8 mouse cellular contexts compared by ENCODE assay signal in genomic region chr3:84344725-84345645, GRCm38 (mm10). TPM values are rescaled to one million over a fixed set of nuclear protein-coding genes. Genes with fewer than 3 reads are reported as not detected.
DNase-seq lines count a peak whose midpoint lies in the region; ATAC-seq and TF ChIP-seq lines count a peak whose summit lies in the region.

No protein-coding gene starts in this region.

- peak overlapping the region; percentile 8 for H3K4me3 ChIP-seq in forebrain, embryonic 14.5 days (ENCODE audit: low read depth, low read length)
- H3K4me3 ChIP-seq in liver, embryonic 16.5 days (ENCODE audit: low read depth, low read length): peak overlapping the region; percentile 41
- peak overlapping the region; percentile 24 for H3K4me3 ChIP-seq in neural tube, embryonic 14.5 days (ENCODE audit: low read depth, low read length)
- H3K4me3 ChIP-seq in testis, adult 2 months (ENCODE audit: control insufficient read depth, low read depth, low read length): peak overlapping the region; percentile 70

- no peaks in the 10 kb centered on the region for H3K27me3 ChIP-seq in forebrain, embryonic 14.5 days (replicated peaks; ENCODE audit: control insufficient read depth, insufficient read depth, low read length)
- H3K27me3 ChIP-seq in liver, embryonic 16.5 days (ENCODE audit: control insufficient read depth, insufficient read depth, low read depth, low read length): peaks cover 38% of the 10 kb centered on the region
- no peaks in the 10 kb centered on the region for H3K27me3 ChIP-seq in neural tube, embryonic 14.5 days (ENCODE audit: control insufficient read depth, insufficient read depth, low read length)
- H3K27me3 ChIP-seq in testis, adult 2 months (ENCODE audit: control insufficient read depth, insufficient read depth, low read length): no peaks in the 10 kb centered on the region

- TF ChIP-seq CTCF in testis, adult 2 months (IDR thresholded peaks at IDR 0.05; ENCODE audit: control insufficient read depth, insufficient read depth, insufficient replicate concordance, low read depth, low read length): peak; percentile 69

- peaks cover 4% of the 10 kb centered on the region; the same call in 1 of the 2 replicates for H3K4me1 ChIP-seq in forebrain, embryonic 14.5 days (ENCODE audit: control insufficient read depth, insufficient read depth, low read length)
- H3K4me1 ChIP-seq in liver, embryonic 16.5 days (ENCODE audit: control insufficient read depth, low read depth, low read length): peaks cover 14% of the 10 kb centered on the region
- peaks cover 11% of the 10 kb centered on the region; the same call in 1 of the 2 replicates for H3K4me1 ChIP-seq in neural tube, embryonic 14.5 days (ENCODE audit: control insufficient read depth, insufficient read depth, low read length)
- no peaks in the 10 kb centered on the region for H3K4me1 ChIP-seq in testis, adult 2 months (ENCODE audit: control insufficient read depth, insufficient read depth, low read length)

- intact Hi-C loops in heart, postnatal 14 days (cut with DNase I): loop anchor here (2.0 to 10.0 kb wide), 2 partner anchors 198 to 560 kb away; no protein-coding TSS in a partner anchor

- no peaks in the 10 kb centered on the region for H3K36me3 ChIP-seq in forebrain, embryonic 14.5 days (ENCODE audit: control insufficient read depth, insufficient read depth, low read length)
- no peaks in the 10 kb centered on the region for H3K36me3 ChIP-seq in liver, embryonic 16.5 days (ENCODE audit: control insufficient read depth, insufficient read depth)
- no peaks in the 10 kb centered on the region for H3K36me3 ChIP-seq in neural tube, embryonic 14.5 days (ENCODE audit: control insufficient read depth, insufficient read depth, low read length)
- H3K36me3 ChIP-seq in testis, adult 2 months (ENCODE audit: control insufficient read depth, insufficient read depth, low read length): no peaks in the 10 kb centered on the region

- peak; percentile 82 for DNase-seq in ES-CJ7 (ENCODE audit: low read depth, low spot score)
- peak; percentile 94 for DNase-seq in forebrain, embryonic 14.5 days (ENCODE audit: low spot score)
- peak; percentile 86 to 89 for DNase-seq in heart, postnatal 14 days
- DNase-seq in large intestine, adult 2 months (ENCODE audit: low read depth, low spot score): peak; percentile 53

- H3K4me2 ChIP-seq in forebrain, embryonic 14.5 days (ENCODE audit: low read length): peak overlapping the region; percentile 60
- H3K4me2 ChIP-seq in liver, embryonic 16.5 days (ENCODE audit: low read depth, low read length): peak overlapping the region; percentile 64
- H3K4me2 ChIP-seq in neural tube, embryonic 14.5 days (ENCODE audit: low read depth, low read length): peak overlapping the region; percentile 64

- no peaks in the 10 kb centered on the region for H3K9me3 ChIP-seq in forebrain, embryonic 14.5 days (replicated peaks; ENCODE audit: control insufficient read depth, low read length)
- H3K9me3 ChIP-seq in liver, embryonic 16.5 days (replicated peaks; ENCODE audit: control insufficient read depth, low read length): no peaks in the 10 kb centered on the region
- H3K9me3 ChIP-seq in neural tube, embryonic 14.5 days (ENCODE audit: control insufficient read depth, low read length): no peaks in the 10 kb centered on the region

- TF ChIP-seq POLR2A in testis, adult 2 months (IDR thresholded peaks at IDR 0.05; ENCODE audit: control insufficient read depth, low read depth, low read length): no peak

- H3K9ac ChIP-seq in forebrain, embryonic 14.5 days (ENCODE audit: low read length): no peak overlapping the region
- no peak overlapping the region for H3K9ac ChIP-seq in liver, embryonic 16.5 days (ENCODE audit: low read depth, low read length)
- no peak overlapping the region for H3K9ac ChIP-seq in neural tube, embryonic 14.5 days (replicated peaks; ENCODE audit: low read depth, low read length)

- peak; percentile 58; the same call in 1 of the 2 replicates for ATAC-seq in cerebellum, adult (ENCODE audit: insufficient number of reproducible peaks, low FRiP score, low TSS enrichment)
- peak; percentile 79 for ATAC-seq in forebrain, embryonic 14.5 days
- ATAC-seq in liver, embryonic 16.5 days (ENCODE audit: low read depth): peak; percentile 52; the same call in 1 of the 2 replicates
- peak; percentile 79; the same call in 1 of the 2 replicates for ATAC-seq in neural tube, embryonic 14.5 days (ENCODE audit: low read depth)

- no peak overlapping the region for H3K27ac ChIP-seq in forebrain, embryonic 14.5 days (ENCODE audit: low read depth, low read length)
- H3K27ac ChIP-seq in liver, embryonic 16.5 days (ENCODE audit: low read length): no peak overlapping the region
- no peak overlapping the region for H3K27ac ChIP-seq in neural tube, embryonic 14.5 days (ENCODE audit: low read depth, low read length)
- H3K27ac ChIP-seq in testis, adult 2 months (ENCODE audit: control insufficient read depth, insufficient read depth, low read depth, low read length): no peak overlapping the region

- WGBS in forebrain, embryonic 14.5 days: 14% methylated on average over 28 of the region's 28 CpGs
- WGBS in large intestine, adult 2 months: 5% methylated on average over 28 of the region's 28 CpGs
- WGBS in liver, embryonic 16.5 days (ENCODE audit: insufficient replicate concordance): 7% methylated on average over 28 of the region's 28 CpGs
- WGBS in neural tube, embryonic 14.5 days: 14% methylated on average over 28 of the region's 28 CpGs

RNA-seq across cellular contexts. Expression of gene Trim2, which starts 38.3 kb away (rescaled TPM):
- polyA plus RNA-seq in forebrain, embryonic 14.5 days (2014; fragmentation: Nextera tagmentation; extraction: Ambion mirVana): 117 and 162 TPM in 2 replicates
- total RNA-seq in heart, postnatal 14 days (2021): 1 to 10 TPM; 6.9 to 8.5 TPM
- 22.8 and 78.6 TPM in 2 replicates for polyA plus RNA-seq in large intestine, adult 2 months (2012; rRNA removed)
- 6.3 and 6.4 TPM in 2 replicates for polyA plus RNA-seq in liver, embryonic 16.5 days (2015; fragmentation: Nextera tagmentation; extraction: Ambion mirVana)
- 136 and 139 TPM in 2 replicates for polyA plus RNA-seq in neural tube, embryonic 14.5 days (2014; fragmentation: Nextera tagmentation; extraction: Ambion mirVana)
- 0.53 and 2.4 TPM in 2 replicates for polyA plus RNA-seq in testis, adult 2 months (2012; rRNA removed)

Comparison
In these comparisons a context has a peak if more than half of its experiments do, and no peak if none do; other contexts are left out.
1. H3K4me3 ChIP-seq: peak in every context shown above with its lines; median percentile 70 in testis, adult 2 months; 41 in liver, embryonic 16.5 days; 24 in neural tube, embryonic 14.5 days; 8 in forebrain, embryonic 14.5 days.